Mouse (Mus musculus) intestine, embryonic 16.5 days (tissue): ENCODE measurements around the gene Babam1. TPM values are rescaled to one million over a fixed set of nuclear protein-coding genes. Genes with fewer than 3 reads are reported as not detected.

ENCODE experiments used
- ATAC-seq: fragments of 200-750 bp; cut with Nextera tagmentation; 2 replicates; pipeline ENCODE4 v1.8.0; 2017; ENCODE audit warnings: moderate TSS enrichment, moderate library complexity
- H3K27ac ChIP-seq: fragments of 300-500 bp; sonication (generic); 2 replicates; pipeline ENCODE4 v1.5.1; 2014; ENCODE audit warnings: mild to moderate bottlenecking, low read length
- H3K27me3 ChIP-seq: fragments of 300-500 bp; sonication (generic); replicated peaks from 2 replicates; pipeline ENCODE4 v1.6.1; 2014; ENCODE audit warnings: low read length, control low read depth, mixed read lengths; ENCODE audit not compliant: control insufficient read depth, insufficient read depth
- H3K36me3 ChIP-seq: fragments of 300-500 bp; sonication (generic); 2 replicates; pipeline ENCODE4 v1.6.1; 2014; ENCODE audit warnings: low read length, control low read depth; ENCODE audit not compliant: control insufficient read depth, insufficient read depth
- H3K4me1 ChIP-seq: fragments of 300-500 bp; sonication (generic); 2 replicates; pipeline ENCODE4 v1.6.1; 2014; ENCODE audit warnings: low read length, control low read depth, mixed read lengths; ENCODE audit not compliant: control insufficient read depth, insufficient read depth
- H3K4me2 ChIP-seq: fragments of 300-500 bp; sonication (generic); 2 replicates; pipeline ENCODE4 v1.6.1; 2014; ENCODE audit warnings: low read depth, low read length, control low read depth
- H3K4me3 ChIP-seq: fragments of 300-500 bp; sonication (generic); 2 replicates; pipeline ENCODE4 v1.5.1; 2014; ENCODE audit warnings: mild to moderate bottlenecking, low read length
- H3K9ac ChIP-seq: fragments of 300-500 bp; sonication (generic); 2 replicates; pipeline ENCODE4 v1.6.1; 2014; ENCODE audit warnings: low read depth, low read length
- H3K9me3 ChIP-seq: fragments of 300-500 bp; sonication (generic); 2 replicates; pipeline ENCODE4 v1.6.1; 2016; ENCODE audit warnings: low read length, control low read depth; ENCODE audit not compliant: control insufficient read depth
- WGBS: fragments of 180-500 bp; shearing (Covaris S2); extraction: QIAGEN DNeasy Blood & Tissue Kit; methylation state at CpG from one replicate; pipeline ENCODE4 v1.1.7; 2014; 5-methylcytosine and 5-hydroxymethylcytosine counted together
- polyA plus RNA-seq: library from polyadenylated mRNA; unstranded; fragments of >200 nt; fragmentation: Nextera tagmentation; extraction: Ambion mirVana; gene quantifications from 2 replicates; pipeline ENCODE4 v1.2.1, GENCODE M21; 2015

The Babam1 gene
- polyA plus RNA-seq, 1 experiment from 2014 or later: 86.9 TPM

DNA sequence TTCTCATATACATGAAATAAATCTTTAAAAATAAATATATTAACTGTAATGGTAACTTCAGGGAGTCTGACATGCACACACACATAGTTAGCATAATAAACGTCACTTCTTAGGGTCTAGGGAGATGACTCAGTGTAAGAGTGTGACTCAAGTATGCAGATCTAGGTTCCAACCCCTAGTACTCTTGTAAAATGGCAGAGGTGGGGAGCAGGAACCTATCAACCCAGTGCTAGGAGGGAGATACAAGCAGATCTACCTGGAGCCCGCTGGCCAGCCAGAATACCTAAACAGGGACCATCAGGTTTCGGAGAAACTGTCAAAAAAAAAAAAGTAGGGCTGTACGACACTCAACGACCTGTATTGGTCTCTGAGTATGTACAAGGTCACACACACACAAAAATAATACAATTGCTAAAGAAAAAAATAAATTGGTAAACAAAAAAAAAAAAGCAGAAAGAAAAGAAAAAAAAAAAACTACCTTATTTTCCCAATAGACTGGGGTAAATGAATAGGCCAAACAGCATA is 25.9 kb upstream of the Babam1 start:
- peak overlapping the region; percentile 41; the same call in 1 of the 2 replicates for H3K9ac ChIP-seq
- no peak for ATAC-seq
- H3K9me3 ChIP-seq: no peaks in the 10 kb centered on the region
- 20% methylated on average over 5 of the region's 5 CpGs for WGBS
- H3K4me2 ChIP-seq: peak overlapping the region; percentile 52
- H3K36me3 ChIP-seq: peaks cover 24% of the 10 kb centered on the region
- peaks cover 29% of the 10 kb centered on the region for H3K4me1 ChIP-seq
- H3K27me3 ChIP-seq: no peaks in the 10 kb centered on the region
- no peak overlapping the region; the same call in 1 of the 2 replicates for H3K27ac ChIP-seq
- peak overlapping the region; percentile 84 for H3K4me3 ChIP-seq

DNA sequence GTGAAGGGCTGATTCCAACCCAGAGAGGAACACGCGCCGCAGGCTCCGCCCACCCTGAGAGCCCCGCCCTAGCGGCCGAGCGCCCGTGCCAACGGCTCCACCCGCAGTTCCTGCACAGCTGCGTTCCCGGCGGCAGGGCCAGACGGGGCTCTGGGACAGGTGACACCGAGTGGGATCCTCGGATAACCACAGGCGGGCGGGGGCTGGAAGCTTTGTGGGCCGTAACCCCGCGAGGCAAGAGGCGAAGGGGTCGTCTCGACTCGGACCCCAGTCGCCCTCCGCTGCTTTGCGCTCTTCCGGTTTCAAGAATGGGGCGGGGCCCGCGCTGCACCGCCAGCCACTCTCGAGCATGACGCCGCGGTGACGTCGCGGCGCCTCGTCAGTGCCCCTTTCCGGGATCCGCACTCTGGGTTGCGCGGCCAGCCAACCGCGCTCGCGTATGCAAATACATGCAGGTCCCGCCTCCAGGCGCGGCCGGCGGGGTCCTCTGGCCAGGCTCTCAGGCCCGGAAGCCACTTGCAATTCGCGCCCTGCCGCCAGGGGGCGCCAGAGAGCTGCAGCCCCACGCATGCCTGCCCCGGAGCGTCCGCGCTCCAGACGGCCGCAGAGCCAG is 25.3 kb upstream of the Babam1 start, which contains the start of gene Ocel1:
Gene Ocel1, plus strand, starts transcription at position 63 of the 613 bp plus-strand sequence.
- H3K27ac ChIP-seq: peak within 1 kb of the TSS; percentile 84
- H3K4me3 ChIP-seq: peak within 1 kb of the TSS; percentile 84
- peaks cover 32% of the 10 kb centered on the region for H3K4me1 ChIP-seq
- H3K4me2 ChIP-seq: peak within 1 kb of the TSS; percentile 52
- H3K9ac ChIP-seq: peak within 1 kb of the TSS; percentile 79
- H3K36me3 ChIP-seq: peaks cover 24% of the 10 kb centered on the region
- ATAC-seq: peak; percentile 88
- no peaks in the 10 kb centered on the region for H3K9me3 ChIP-seq
- WGBS: under 1% methylated on average over 67 of the region's 68 CpGs
- no peaks in the 10 kb centered on the region for H3K27me3 ChIP-seq

- H3K36me3 ChIP-seq: peaks cover 29% of the 10 kb centered on the region
- no peak for ATAC-seq
- no peak overlapping the region for H3K4me3 ChIP-seq
- WGBS: 85% methylated on average over 12 of the region's 12 CpGs
- peaks cover 42% of the 10 kb centered on the region for H3K4me1 ChIP-seq
- H3K27ac ChIP-seq: no peak overlapping the region
- no peaks in the 10 kb centered on the region for H3K9me3 ChIP-seq
- H3K27me3 ChIP-seq: no peaks in the 10 kb centered on the region
- no peak overlapping the region for H3K9ac ChIP-seq
- no peak overlapping the region for H3K4me2 ChIP-seq
Observed at GRCm38 (mm10) chr8:71372427-71372826, 24.2 kb upstream of the Babam1 start.

- Histone ChIP-seq H3K27ac (no peak overlapping the region), H3K36me3 (peaks cover 34% of the 10 kb centered on the region), H3K4me2 (no peak overlapping the region), H3K27me3 (no peaks in the 10 kb centered on the region), H3K4me3 (no peak overlapping the region), H3K4me1 (peaks cover 43% of the 10 kb centered on the region), H3K9me3 (no peaks in the 10 kb centered on the region), H3K9ac (0 out of 2 replicates have a peak overlapping the region, but pooled peaks have one; percentile 1)
- WGBS: 91% methylated on average over 3 of the region's 3 CpGs
- no peak for ATAC-seq
Observed at GRCm38 (mm10) chr8:71373000-71373399, 23.7 kb upstream of the Babam1 start.

- no peaks in the 10 kb centered on the region for H3K9me3 ChIP-seq
- no peak overlapping the region for H3K4me2 ChIP-seq
- peak overlapping the region; percentile 23; the same call in 1 of the 2 replicates for H3K27ac ChIP-seq
- ATAC-seq: no peak
- WGBS: 77% methylated on average over 17 of the region's 17 CpGs
- H3K4me1 ChIP-seq: peaks cover 51% of the 10 kb centered on the region
- H3K4me3 ChIP-seq: no peak overlapping the region
- no peak overlapping the region for H3K9ac ChIP-seq
- peaks cover 32% of the 10 kb centered on the region for H3K36me3 ChIP-seq
- H3K27me3 ChIP-seq: no peaks in the 10 kb centered on the region
Observed at GRCm38 (mm10) chr8:71374616-71375206, 21.9 kb upstream of the Babam1 start.

DNA sequence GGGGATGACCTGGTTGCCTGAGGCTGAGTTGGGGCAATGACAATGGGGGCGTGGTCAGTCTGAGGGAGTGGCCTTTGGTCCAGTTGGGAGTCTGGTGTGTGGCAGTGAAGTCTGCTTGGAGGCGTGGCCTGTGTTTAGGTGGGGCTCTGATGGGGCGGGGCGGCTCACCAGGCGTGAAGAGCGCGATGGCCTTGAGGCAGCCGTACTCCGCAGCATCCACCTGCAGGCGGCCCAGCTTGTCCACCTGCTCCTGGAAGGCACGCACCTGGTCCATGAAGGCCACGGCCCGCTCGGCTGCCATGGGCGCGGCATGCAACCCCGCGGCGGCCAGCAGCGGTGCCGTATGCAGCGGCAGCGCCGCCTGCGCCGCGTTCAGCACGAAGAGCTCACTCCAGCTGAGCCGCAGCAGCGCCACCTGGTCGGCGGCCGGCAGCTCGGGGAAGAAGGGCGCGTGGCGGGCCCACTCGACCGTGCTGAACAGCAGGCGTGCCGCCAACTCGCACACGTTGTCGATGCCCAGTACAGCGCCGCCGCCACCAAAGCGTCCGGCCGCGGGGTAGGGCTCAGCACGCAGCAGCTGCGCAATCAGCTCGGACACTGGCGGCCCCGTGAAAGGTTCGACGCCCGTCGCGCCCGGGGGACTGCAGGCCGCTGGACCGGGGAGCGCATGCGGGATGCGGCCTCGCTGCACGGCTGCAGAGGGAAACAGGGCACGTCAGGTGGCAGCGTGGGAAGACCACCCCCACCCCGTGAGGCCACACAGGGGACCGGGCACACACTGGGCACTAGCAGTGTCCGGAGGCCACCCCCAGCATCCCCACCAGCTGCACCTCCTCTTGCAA is 20.9 kb upstream of the Babam1 start:
- H3K4me2 ChIP-seq: peak overlapping the region; percentile 55
- peaks cover 32% of the 10 kb centered on the region for H3K36me3 ChIP-seq
- no peaks in the 10 kb centered on the region for H3K27me3 ChIP-seq
- 11% methylated on average over 74 of the region's 74 CpGs for WGBS
- peaks cover 54% of the 10 kb centered on the region for H3K4me1 ChIP-seq
- H3K9me3 ChIP-seq: no peaks in the 10 kb centered on the region
- peak overlapping the region; percentile 74 for H3K27ac ChIP-seq
- peak overlapping the region; percentile 29 for H3K4me3 ChIP-seq
- peak overlapping the region; percentile 53 for H3K9ac ChIP-seq
- peak; percentile 34 for ATAC-seq

GRCm38 (mm10) chr8:71376423-71377030 is 20.1 kb upstream of the Babam1 start:
- ATAC-seq: no peak
- Histone ChIP-seq H3K27ac (no peak overlapping the region), H3K4me1 (peaks cover 53% of the 10 kb centered on the region), H3K4me3 (no peak overlapping the region; the same call in 1 of the 2 replicates), H3K4me2 (peak overlapping the region; percentile 55; the same call in 1 of the 2 replicates), H3K27me3 (no peaks in the 10 kb centered on the region), H3K9ac (peak overlapping the region; percentile 53; the same call in 1 of the 2 replicates), H3K36me3 (peaks cover 32% of the 10 kb centered on the region), H3K9me3 (no peaks in the 10 kb centered on the region)
- WGBS: 53% methylated on average over 8 of the region's 8 CpGs

GRCm38 (mm10) chr8:71379008-71379407 is 17.7 kb upstream of the Babam1 start:
- no peaks in the 10 kb centered on the region for H3K9me3 ChIP-seq
- H3K27me3 ChIP-seq: no peaks in the 10 kb centered on the region
- H3K4me2 ChIP-seq: peak overlapping the region; percentile 92
- peak overlapping the region; percentile 72 for H3K4me3 ChIP-seq
- H3K4me1 ChIP-seq: peaks cover 70% of the 10 kb centered on the region
- peak overlapping the region; percentile 91 for H3K9ac ChIP-seq
- no peak for ATAC-seq
- whole genome bisulfite sequencing: 77% methylated on average over 4 of the region's 4 CpGs
- no peak overlapping the region for H3K27ac ChIP-seq
- peaks cover 29% of the 10 kb centered on the region for H3K36me3 ChIP-seq
